12 mouse cellular contexts compared by ENCODE assay signal in the genomic region with DNA sequence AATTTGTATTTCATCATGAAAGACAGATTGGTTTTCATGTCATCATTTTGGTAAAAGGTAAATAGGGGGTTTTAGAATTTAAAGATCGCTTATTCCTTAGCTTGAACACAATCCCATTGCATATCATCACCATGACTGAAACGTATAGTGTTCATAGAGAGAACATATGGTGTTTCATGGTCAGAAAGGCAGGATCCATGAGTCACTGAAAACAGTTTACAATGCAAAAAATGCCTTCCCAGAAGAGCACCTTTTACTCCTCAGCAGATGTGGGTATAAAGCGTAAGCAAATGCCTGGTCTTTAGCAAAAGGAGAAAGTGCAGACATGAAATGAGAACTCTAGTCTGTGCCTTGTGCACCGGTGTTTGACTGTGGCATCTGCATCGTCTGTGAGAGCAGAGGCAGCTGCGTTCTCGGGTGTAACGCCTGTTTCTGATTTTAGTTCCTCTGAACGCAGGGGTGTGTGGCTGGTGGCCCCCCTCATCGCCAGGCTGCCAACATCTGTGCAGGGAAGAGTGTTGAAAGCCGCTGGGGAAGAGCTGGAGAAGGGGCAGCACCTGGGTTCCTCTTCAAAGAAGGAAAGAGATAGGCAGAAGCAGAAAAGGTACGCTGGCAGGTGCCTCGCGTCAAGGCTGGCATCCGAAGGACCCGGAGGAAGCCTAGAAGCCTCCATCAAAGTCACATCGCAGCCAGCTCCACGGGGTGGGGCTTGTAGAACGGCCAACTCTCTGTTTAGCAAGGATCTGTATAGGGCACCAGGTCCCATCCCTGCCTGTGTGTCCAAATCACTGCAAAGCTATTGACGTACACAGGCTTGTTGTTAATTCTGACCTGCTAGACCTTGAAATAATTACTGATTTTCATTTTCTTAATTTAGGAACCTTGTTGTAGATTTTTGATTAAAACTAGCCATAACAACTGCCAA. TPM values are rescaled to one million over a fixed set of nuclear protein-coding genes. Genes with fewer than 3 reads are reported as not detected.
DNase-seq lines count a peak whose midpoint lies in the region; ATAC-seq lines count a peak whose summit lies in the region.
"Had no signal": no experiment of that assay in that cellular context is flagged by ENCODE, and none has a peak within 500 bp of the region (broad histone marks: within the 10 kb centered on the region; RNA-seq: fewer than 3 reads in every experiment).

No protein-coding gene starts in this region.

- H3K27me3 ChIP-seq in limb, embryonic 13.5 days: no peaks in the 10 kb centered on the region
- no peaks in the 10 kb centered on the region for H3K27me3 ChIP-seq in forebrain, embryonic 10.5 days (ENCODE audit: poor library complexity, severe bottlenecking)
- H3K27me3 ChIP-seq: limb, embryonic 15.5 days; Patski had no signal

- H3K4me3 ChIP-seq in limb, embryonic 13.5 days: no peak overlapping the region
- H3K4me3 ChIP-seq in forebrain, embryonic 10.5 days: no peak overlapping the region
- H3K4me3 ChIP-seq: erythroblast, embryonic 14.5 days; heart, adult 2 months; limb, embryonic 15.5 days had no signal

- intact Hi-C loops in heart, postnatal 14 days (cut with DNase I): no loop called here

- WGBS in limb, embryonic 13.5 days: 39% methylated on average over 20 of the region's 20 CpGs
- 81% methylated on average over 20 of the region's 20 CpGs for WGBS in forebrain, embryonic 10.5 days

- no peak overlapping the region for H3K9ac ChIP-seq in limb, embryonic 13.5 days
- H3K9ac ChIP-seq: hindbrain, embryonic 14.5 days; limb, embryonic 15.5 days had no signal

- no peaks in the 10 kb centered on the region for H3K36me3 ChIP-seq in limb, embryonic 13.5 days
- H3K36me3 ChIP-seq in forebrain, embryonic 10.5 days (replicated peaks): no peaks in the 10 kb centered on the region
- H3K36me3 ChIP-seq: limb, embryonic 15.5 days had no signal

- 0 out of 2 replicates have a peak overlapping the region, but pooled peaks have one; percentile 27 for H3K4me2 ChIP-seq in limb, embryonic 13.5 days (replicated peaks)
- H3K4me2 ChIP-seq: hindbrain, embryonic 14.5 days; limb, embryonic 15.5 days had no signal

- DNase-seq in heart, adult 11 months: peak; percentile 91
- DNase-seq in heart, postnatal 14 days: no peak
- peak; percentile 42 for DNase-seq in T-cell, adult 2 months (ENCODE audit: low spot score)
- DNase-seq in thymus, postnatal 0 days (ENCODE audit: low spot score): peak; percentile 86
- DNase-seq in forebrain, embryonic 10.5 days (ENCODE audit: extremely low spot score, low spot score): no peak
- DNase-seq in testis, postnatal 10 days (ENCODE audit: low spot score): no peak

- peaks cover 14% of the 10 kb centered on the region for H3K4me1 ChIP-seq in limb, embryonic 13.5 days
- peaks cover 27% of the 10 kb centered on the region for H3K4me1 ChIP-seq in forebrain, embryonic 10.5 days

- H3K9me3 ChIP-seq in limb, embryonic 13.5 days: no peaks in the 10 kb centered on the region
- H3K9me3 ChIP-seq in forebrain, embryonic 10.5 days: no peaks in the 10 kb centered on the region
- H3K9me3 ChIP-seq: limb, embryonic 15.5 days had no signal

- peak; percentile 44; the same call in 1 of the 2 replicates for ATAC-seq in limb, embryonic 13.5 days (ENCODE audit: low FRiP score, low read depth)
- ATAC-seq: Patski had no signal

- no peak overlapping the region for H3K27ac ChIP-seq in limb, embryonic 13.5 days
- H3K27ac ChIP-seq in forebrain, embryonic 10.5 days: no peak overlapping the region
- H3K27ac ChIP-seq: heart, adult 2 months; hindbrain, embryonic 14.5 days; limb, embryonic 15.5 days had no signal

RNA-seq across cellular contexts. Expression of a gene that starts 4.7 kb away (rescaled TPM):
- total RNA-seq in heart, postnatal 14 days (2021): 1 to 10 TPM; 1.4 to 2.2 TPM
- 1.8 and 1.9 TPM in 2 replicates for polyA plus RNA-seq in limb, embryonic 13.5 days (2015; fragmentation: Nextera tagmentation; extraction: Ambion mirVana)
- polyA plus RNA-seq in thymus, postnatal 0 days (2015; fragmentation: Nextera tagmentation; extraction: Ambion mirVana): 3.4 and 4.1 TPM in 2 replicates
- polyA plus RNA-seq in forebrain, embryonic 10.5 days (2016; fragmentation: Nextera tagmentation; extraction: Ambion mirVana): 0.62 and 0.63 TPM in 2 replicates
- polyA plus RNA-seq: erythroblast, embryonic 14.5 days; Patski had no signal

RNA-seq across cellular contexts. Expression of a gene that starts 47.3 kb away (rescaled TPM):
- under 1 TPM; 0.37 to 0.74 TPM for total RNA-seq in heart, postnatal 14 days (2021)
- 0.86 and 0.97 TPM in 2 replicates for polyA plus RNA-seq in limb, embryonic 13.5 days (2015; fragmentation: Nextera tagmentation; extraction: Ambion mirVana)
- 4.6 and 5.3 TPM in 2 replicates for polyA plus RNA-seq in thymus, postnatal 0 days (2015; fragmentation: Nextera tagmentation; extraction: Ambion mirVana)
- polyA plus RNA-seq in forebrain, embryonic 10.5 days (2016; fragmentation: Nextera tagmentation; extraction: Ambion mirVana): 0.52 and 0.67 TPM in 2 replicates
- polyA plus RNA-seq: erythroblast, embryonic 14.5 days; Patski had no signal

Comparison
In these comparisons a context has a peak if more than half of its experiments do, and no peak if none do; other contexts are left out.
1. DNase-seq: peak in heart, adult 11 months (single experiment), T-cell, adult 2 months (single experiment) and thymus, postnatal 0 days (single experiment); none in heart, postnatal 14 days (0 of 2), forebrain, embryonic 10.5 days (single experiment) and testis, postnatal 10 days (single experiment).